Comparison of ENCODE assay signal across 8 mouse cellular contexts in genomic region chr2:60863827-60864226, GRCm38 (mm10).
DNase-seq lines count a peak whose midpoint lies in the region; ATAC-seq lines count a peak whose summit lies in the region.

No protein-coding gene starts in this region.

- 76% methylated on average over 2 of the region's 2 CpGs for WGBS in heart, embryonic 13.5 days

- peak; percentile 54 for DNase-seq in kidney, adult 9 months
- DNase-seq in kidney, postnatal 4 days, result no peak
- peak; percentile 67 to 70 for DNase-seq in layer of hippocampus, postnatal 36 days
- peak; percentile 58 for DNase-seq in right cerebral cortex, adult 18-20 months
- DNase-seq in gastrocnemius, postnatal 10 days, result no peak
- DNase-seq in urinary bladder, adult 2 months (ENCODE audit: low spot score), result no peak
- no peak for DNase-seq in testis, postnatal 10 days (ENCODE audit: low spot score)

- no peaks in the 10 kb centered on the region for H3K9me3 ChIP-seq in heart, embryonic 13.5 days

- ATAC-seq in heart, embryonic 13.5 days (ENCODE audit: extremely low read depth, insufficient number of reproducible peaks, low FRiP score, low TSS enrichment), result no peak

- H3K27ac ChIP-seq in heart, embryonic 13.5 days (replicated peaks), result peak overlapping the region; percentile 20

- H3K4me2 ChIP-seq in heart, embryonic 13.5 days, result no peak overlapping the region

- peaks cover 59% of the 10 kb centered on the region for H3K4me1 ChIP-seq in heart, embryonic 13.5 days

- no peaks in the 10 kb centered on the region for H3K27me3 ChIP-seq in heart, embryonic 13.5 days (replicated peaks)

- H3K36me3 ChIP-seq in heart, embryonic 13.5 days, result peaks cover 28% of the 10 kb centered on the region

- no peak overlapping the region for H3K4me3 ChIP-seq in heart, embryonic 13.5 days

- no peak overlapping the region for H3K9ac ChIP-seq in heart, embryonic 13.5 days

Comparison
In these comparisons a context has a peak if more than half of its experiments do, and no peak if none do; other contexts are left out.
1. DNase-seq: peak in kidney, adult 9 months (single experiment), layer of hippocampus, postnatal 36 days (2 of 2) and right cerebral cortex, adult 18-20 months (single experiment); none in kidney, postnatal 4 days (0 of 2), gastrocnemius, postnatal 10 days (single experiment), urinary bladder, adult 2 months (single experiment) and testis, postnatal 10 days (single experiment).